Mouse (Mus musculus) embryonic fibroblast, embryonic 13.5 days (primary cell): ENCODE data around the gene Foxp1.

ENCODE experiments used
- CTCF ChIP-seq: IDR thresholded peaks from 2 replicates; pipeline ENCODE4 v1.5.1; 2011; ENCODE audit warnings: mild to moderate bottlenecking, control low read depth, low read length, moderate library complexity, borderline replicate concordance; ENCODE audit not compliant: insufficient read depth
- POLR2A ChIP-seq: IDR thresholded peaks from 2 replicates; pipeline ENCODE4 v1.6.1; 2011; ENCODE audit warnings: low read depth, mild to moderate bottlenecking, control low read depth, low read length, moderate library complexity

GRCm38 (mm10) chr6:99523109-99523632 is 650 bp upstream of the Foxp1 start:
- TF ChIP-seq POLR2A (no peak), CTCF (no peak)
